Mouse (Mus musculus): Measurements from ENCODE around the gene H2afv. TPM values are rescaled to one million over a fixed set of nuclear protein-coding genes. Genes with fewer than 3 reads are reported as not detected.

H2afv gene
- polyA plus RNA-seq, 1 experiment = 178 TPM

- no peak for DNase-seq
- no peak overlapping the region for H3K4me3 ChIP-seq (ENCODE audit: control insufficient read depth, insufficient read depth, low read length)
- TF ChIP-seq POLR2A (IDR thresholded peaks at IDR 0.05; ENCODE audit: control insufficient read depth, extremely low read depth, insufficient read depth, low read length, poor library complexity) = no peak
- TF ChIP-seq CTCF (IDR thresholded peaks at IDR 0.05; ENCODE audit: borderline replicate concordance, control insufficient read depth, extremely low read depth, insufficient read depth, low read length, poor library complexity) = no peak
- peaks cover 4% of the 10 kb centered on the region for H3K4me1 ChIP-seq (replicated peaks; ENCODE audit: control insufficient read depth, insufficient read depth, low read length)
- no peak overlapping the region for H3K27ac ChIP-seq (ENCODE audit: control insufficient read depth, insufficient read depth, low read length)
- peaks cover 29% of the 10 kb centered on the region for H3K36me3 ChIP-seq (ENCODE audit: control insufficient read depth, insufficient read depth, low read length)
- H3K27me3 ChIP-seq (ENCODE audit: control insufficient read depth, insufficient read depth, low read length) = no peaks in the 10 kb centered on the region
Measured at GRCm38 (mm10) chr11:6417490-6417889, 26.8 kb downstream of the H2afv start.

DNA sequence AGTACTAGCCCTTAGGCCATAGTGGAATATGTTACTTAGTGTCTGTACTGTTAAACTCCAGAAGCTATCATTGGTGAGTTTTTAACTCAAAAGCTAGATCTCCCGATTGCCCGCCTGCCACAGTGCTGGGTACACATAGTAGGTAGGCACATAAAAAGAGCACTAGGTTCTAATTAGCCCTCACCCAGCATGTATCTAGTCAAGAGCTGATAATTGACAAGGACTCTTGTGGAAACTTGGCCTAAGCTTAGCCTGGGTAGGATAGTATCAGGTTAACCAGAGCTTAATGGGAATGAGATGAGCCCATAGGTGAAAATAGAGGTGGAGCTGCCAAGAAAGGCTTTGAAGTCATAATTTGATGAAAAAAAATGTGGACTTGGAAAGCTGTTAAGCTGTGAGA, 27.2 kb downstream of the H2afv start:
- 13% methylated on average over 2 of the region's 2 CpGs for WGBS
- TF ChIP-seq POLR2A (IDR thresholded peaks at IDR 0.05; ENCODE audit: control insufficient read depth, extremely low read depth, insufficient read depth, low read length, poor library complexity) (no peak), CTCF (IDR thresholded peaks at IDR 0.05; ENCODE audit: borderline replicate concordance, control insufficient read depth, extremely low read depth, insufficient read depth, low read length, poor library complexity) (no peak)
- no peak for DNase-seq
- peaks cover 4% of the 10 kb centered on the region for H3K4me1 ChIP-seq (replicated peaks; ENCODE audit: control insufficient read depth, insufficient read depth, low read length)
- no peak overlapping the region for H3K4me3 ChIP-seq (ENCODE audit: control insufficient read depth, insufficient read depth, low read length)
- peaks cover 29% of the 10 kb centered on the region for H3K36me3 ChIP-seq (ENCODE audit: control insufficient read depth, insufficient read depth, low read length)
- H3K27ac ChIP-seq (ENCODE audit: control insufficient read depth, insufficient read depth, low read length) = no peak overlapping the region
- no peaks in the 10 kb centered on the region for H3K27me3 ChIP-seq (ENCODE audit: control insufficient read depth, insufficient read depth, low read length)

- H3K27me3 ChIP-seq (ENCODE audit: control insufficient read depth, insufficient read depth, low read length) = no peaks in the 10 kb centered on the region
- DNase-seq = peak; percentile 82
- 0 out of 2 replicates have a peak, but pooled peaks have one; percentile 45 for TF ChIP-seq POLR2A (IDR thresholded peaks at IDR 0.05; ENCODE audit: control insufficient read depth, extremely low read depth, insufficient read depth, low read length, poor library complexity)
- no peak for TF ChIP-seq CTCF (IDR thresholded peaks at IDR 0.05; ENCODE audit: borderline replicate concordance, control insufficient read depth, extremely low read depth, insufficient read depth, low read length, poor library complexity)
- H3K4me1 ChIP-seq (replicated peaks; ENCODE audit: control insufficient read depth, insufficient read depth, low read length) = peaks cover 5% of the 10 kb centered on the region
- H3K36me3 ChIP-seq (ENCODE audit: control insufficient read depth, insufficient read depth, low read length) = peaks cover 29% of the 10 kb centered on the region
- H3K27ac ChIP-seq (ENCODE audit: control insufficient read depth, insufficient read depth, low read length) = peak overlapping the region; percentile 86
- H3K4me3 ChIP-seq (ENCODE audit: control insufficient read depth, insufficient read depth, low read length) = peak overlapping the region; percentile 89
- WGBS = under 1% methylated on average over 30 of the region's 30 CpGs
Measured at GRCm38 (mm10) chr11:6416405-6417034, 27.7 kb downstream of the H2afv start.

GRCm38 (mm10) chr11:6415551-6416404, 28.5 kb downstream of the H2afv start:
- H3K4me1 ChIP-seq (replicated peaks; ENCODE audit: control insufficient read depth, insufficient read depth, low read length) = peaks cover 12% of the 10 kb centered on the region
- WGBS = under 1% methylated on average over 100 of the region's 102 CpGs
- H3K27ac ChIP-seq (ENCODE audit: control insufficient read depth, insufficient read depth, low read length) = peak overlapping the region; percentile 86
- H3K27me3 ChIP-seq (ENCODE audit: control insufficient read depth, insufficient read depth, low read length) = no peaks in the 10 kb centered on the region
- peak; percentile 99 for DNase-seq
- H3K4me3 ChIP-seq (ENCODE audit: control insufficient read depth, insufficient read depth, low read length) = peak overlapping the region; percentile 89
- TF ChIP-seq POLR2A (IDR thresholded peaks at IDR 0.05; ENCODE audit: control insufficient read depth, extremely low read depth, insufficient read depth, low read length, poor library complexity) (peak; percentile 98), CTCF (IDR thresholded peaks at IDR 0.05; ENCODE audit: borderline replicate concordance, control insufficient read depth, extremely low read depth, insufficient read depth, low read length, poor library complexity) (no peak)
- H3K36me3 ChIP-seq (ENCODE audit: control insufficient read depth, insufficient read depth, low read length) = peaks cover 25% of the 10 kb centered on the region

- Histone ChIP-seq H3K36me3 (ENCODE audit: control insufficient read depth, insufficient read depth, low read length) (peaks cover 16% of the 10 kb centered on the region), H3K27ac (ENCODE audit: control insufficient read depth, insufficient read depth, low read length) (peak within 1 kb of the TSS; percentile 86), H3K4me3 (ENCODE audit: control insufficient read depth, insufficient read depth, low read length) (peak within 1 kb of the TSS; percentile 89), H3K4me1 (replicated peaks; ENCODE audit: control insufficient read depth, insufficient read depth, low read length) (peaks cover 17% of the 10 kb centered on the region), H3K27me3 (ENCODE audit: control insufficient read depth, insufficient read depth, low read length) (no peaks in the 10 kb centered on the region)
- WGBS = 10% methylated on average over 21 of the region's 21 CpGs
- DNase-seq = no peak
- TF ChIP-seq POLR2A (IDR thresholded peaks at IDR 0.05; ENCODE audit: control insufficient read depth, extremely low read depth, insufficient read depth, low read length, poor library complexity) (no peak), CTCF (IDR thresholded peaks at IDR 0.05; ENCODE audit: borderline replicate concordance, control insufficient read depth, extremely low read depth, insufficient read depth, low read length, poor library complexity) (no peak)
Measured at GRCm38 (mm10) chr11:6414751-6415550, 29.3 kb downstream of the H2afv start, which contains the start of gene Ppia. Gene Ppia, plus strand, starts transcription at chr11:6415443.

- WGBS = 94% methylated on average over 9 of the region's 12 CpGs
Measured at GRCm38 (mm10) chr11:6413264-6413663, 31.0 kb downstream of the H2afv start.

More at GRCm38 (mm10) chr11:6413264-6413663, 31.0 kb downstream of the H2afv start:
- TF ChIP-seq CTCF (IDR thresholded peaks at IDR 0.05; ENCODE audit: borderline replicate concordance, control insufficient read depth, extremely low read depth, insufficient read depth, low read length, poor library complexity) (no peak), POLR2A (IDR thresholded peaks at IDR 0.05; ENCODE audit: control insufficient read depth, extremely low read depth, insufficient read depth, low read length, poor library complexity) (no peak)
- H3K36me3 ChIP-seq (ENCODE audit: control insufficient read depth, insufficient read depth, low read length) = peaks cover under 1% of the 10 kb centered on the region
- H3K27ac ChIP-seq (ENCODE audit: control insufficient read depth, insufficient read depth, low read length) = no peak overlapping the region
- no peak overlapping the region for H3K4me3 ChIP-seq (ENCODE audit: control insufficient read depth, insufficient read depth, low read length)
- no peak for DNase-seq
- no peaks in the 10 kb centered on the region for H3K27me3 ChIP-seq (ENCODE audit: control insufficient read depth, insufficient read depth, low read length)
- peaks cover 25% of the 10 kb centered on the region for H3K4me1 ChIP-seq (replicated peaks; ENCODE audit: control insufficient read depth, insufficient read depth, low read length)
